ENCODE assay signal across 8 mouse cellular contexts in genomic region chr7:31085171-31085570, GRCm38 (mm10). TPM values are rescaled to one million over a fixed set of nuclear protein-coding genes. Genes with fewer than 3 reads are reported as not detected.
DNase-seq lines count a peak whose midpoint lies in the region; ATAC-seq lines count a peak whose summit lies in the region.

No protein-coding gene starts in this region.

- H3K9me3 ChIP-seq in limb, embryonic 13.5 days: no peaks in the 10 kb centered on the region

- peak overlapping the region; percentile 53; the same call in 1 of the 2 replicates for H3K27ac ChIP-seq in limb, embryonic 13.5 days

- ATAC-seq in limb, embryonic 13.5 days (ENCODE audit: low FRiP score, low read depth): no peak
- no peak for ATAC-seq in activated CD4-positive, CD25-positive, alpha-beta regulatory T cell, adult 4 months

- no peaks in the 10 kb centered on the region for H3K27me3 ChIP-seq in limb, embryonic 13.5 days

- no peak overlapping the region for H3K4me3 ChIP-seq in limb, embryonic 13.5 days

- H3K4me1 ChIP-seq in limb, embryonic 13.5 days: peaks cover 19% of the 10 kb centered on the region

- peak; percentile 56 for DNase-seq in adrenal gland, adult 2 months
- no peak for DNase-seq in adrenal gland, adult 18-20 months (ENCODE audit: low spot score in 2 of 2)
- peak; percentile 49 to 59 for DNase-seq in layer of hippocampus, adult 8-10 months (ENCODE audit: low spot score in 2 of 2)
- no peak for DNase-seq in layer of hippocampus, postnatal 25 days (ENCODE audit: extremely low spot score in 1 of 2, low spot score in 1 of 2)
- peak; percentile 70 for DNase-seq in heart, adult 8-10 months (ENCODE audit: low spot score)
- no peak for DNase-seq in ovary, postnatal 14 days (ENCODE audit: low spot score)

- 55% methylated on average over 3 of the region's 3 CpGs for WGBS in limb, embryonic 13.5 days

- no peak overlapping the region for H3K4me2 ChIP-seq in limb, embryonic 13.5 days (replicated peaks)

- H3K9ac ChIP-seq in limb, embryonic 13.5 days: no peak overlapping the region

- H3K36me3 ChIP-seq in limb, embryonic 13.5 days: no peaks in the 10 kb centered on the region

RNA-seq across cellular contexts. Expression of gene Fxyd3, which starts 8.7 kb away (rescaled TPM):
- total RNA-seq in adrenal gland, adult 2 months (2021): 1 to 10 TPM; 1.3 to 3.4 TPM
- polyA plus RNA-seq in adrenal gland, adult 2 months (2012; rRNA removed): 0.04 and 0.73 TPM in 2 replicates
- 1 to 10 TPM; 1.4 to 4.4 TPM for total RNA-seq in adrenal gland, adult 18-20 months (2021)
- 1 to 10 TPM in 3 of 4 experiments, not detected in 1; 1.4 to 2.3 (median 1.6) TPM for total RNA-seq in layer of hippocampus, adult 8-10 months (2022)
- not detected for total RNA-seq in layer of hippocampus, postnatal 25 days (2021)
- 1 to 10 TPM in 2 of 4 experiments, under 1 TPM in 2; 0.71 to 4.8 (median 1.6) TPM for total RNA-seq in heart, adult 8-10 months (2022)
- polyA plus RNA-seq in limb, embryonic 13.5 days (2015; fragmentation: Nextera tagmentation; extraction: Ambion mirVana): 32.9 and 34.8 TPM in 2 replicates
- not detected for polyA plus RNA-seq in activated CD4-positive, CD25-positive, alpha-beta regulatory T cell, adult 4 months (2017; shearing (Covaris generic))

RNA-seq across cellular contexts. Expression of gene Lgi4, which starts 26.0 kb away (rescaled TPM):
- total RNA-seq in adrenal gland, adult 2 months (2021): 1 to 10 TPM; 2.2 to 6.5 TPM
- 3.3 and 6.2 TPM in 2 replicates for polyA plus RNA-seq in adrenal gland, adult 2 months (2012; rRNA removed)
- total RNA-seq in adrenal gland, adult 18-20 months (2021): 1 to 10 TPM; 3.0 to 8.1 TPM
- 10 to 100 TPM; 38.3 to 64.2 (median 55.9) TPM for total RNA-seq in layer of hippocampus, adult 8-10 months (2022)
- total RNA-seq in layer of hippocampus, postnatal 25 days (2021): 10 to 100 TPM; 31.9 to 36.1 TPM
- total RNA-seq in heart, adult 8-10 months (2022): 1 to 10 TPM; 2.6 to 3.8 (median 3.4) TPM
- 0.59 and 0.67 TPM in 2 replicates for polyA plus RNA-seq in limb, embryonic 13.5 days (2015; fragmentation: Nextera tagmentation; extraction: Ambion mirVana)
- polyA plus RNA-seq in activated CD4-positive, CD25-positive, alpha-beta regulatory T cell, adult 4 months (2017; shearing (Covaris generic)): under 1 TPM in 1 of 2 experiments, not detected in 1; 0.19 TPM

RNA-seq across cellular contexts. Expression of gene Fxyd1, which starts 28.2 kb away (rescaled TPM):
- total RNA-seq in adrenal gland, adult 2 months (2021): 100 to 1,000 TPM; 307 to 317 TPM
- polyA plus RNA-seq in adrenal gland, adult 2 months (2012; rRNA removed): 480 and 501 TPM in 2 replicates
- 100 to 1,000 TPM; 193 to 280 TPM for total RNA-seq in adrenal gland, adult 18-20 months (2021)
- 100 to 1,000 TPM in 2 of 4 experiments, 10 to 100 TPM in 2; 80.5 to 263 (median 172) TPM for total RNA-seq in layer of hippocampus, adult 8-10 months (2022)
- 100 to 1,000 TPM; 103 to 113 TPM for total RNA-seq in layer of hippocampus, postnatal 25 days (2021)
- 1,000 to 10,000 TPM in 2 of 4 experiments, 100 to 1,000 TPM in 2; 843 to 1,156 (median 1,037) TPM for total RNA-seq in heart, adult 8-10 months (2022)
- polyA plus RNA-seq in limb, embryonic 13.5 days (2015; fragmentation: Nextera tagmentation; extraction: Ambion mirVana): 61.7 and 71.2 TPM in 2 replicates
- polyA plus RNA-seq in activated CD4-positive, CD25-positive, alpha-beta regulatory T cell, adult 4 months (2017; shearing (Covaris generic)): not detected

RNA-seq across cellular contexts. Expression of gene Hpn, which starts 29.9 kb away (rescaled TPM):
- 1 to 10 TPM; 1.3 to 2.6 TPM for total RNA-seq in adrenal gland, adult 2 months (2021)
- 1.2 and 2.4 TPM in 2 replicates for polyA plus RNA-seq in adrenal gland, adult 2 months (2012; rRNA removed)
- 1 to 10 TPM; 1.2 to 1.4 TPM for total RNA-seq in adrenal gland, adult 18-20 months (2021)
- 1 to 10 TPM; 4.8 to 9.5 (median 5.4) TPM for total RNA-seq in layer of hippocampus, adult 8-10 months (2022)
- 1 to 10 TPM; 2.3 to 4.2 TPM for total RNA-seq in layer of hippocampus, postnatal 25 days (2021)
- total RNA-seq in heart, adult 8-10 months (2022): 1 to 10 TPM; 2.2 to 3.7 (median 2.6) TPM
- polyA plus RNA-seq in limb, embryonic 13.5 days (2015; fragmentation: Nextera tagmentation; extraction: Ambion mirVana): 3.0 and 3.2 TPM in 2 replicates
- polyA plus RNA-seq in activated CD4-positive, CD25-positive, alpha-beta regulatory T cell, adult 4 months (2017; shearing (Covaris generic)): 1 to 10 TPM; 4.3 to 5.6 TPM

RNA-seq across cellular contexts. Expression of gene Fxyd7, which starts 33.9 kb away (rescaled TPM):
- total RNA-seq in adrenal gland, adult 2 months (2021): 1 to 10 TPM; 1.3 to 1.4 TPM
- 4.4 and 9.9 TPM in 2 replicates for polyA plus RNA-seq in adrenal gland, adult 2 months (2012; rRNA removed)
- total RNA-seq in adrenal gland, adult 18-20 months (2021): 1 to 10 TPM; 1.9 to 2.3 TPM
- 100 to 1,000 TPM; 103 to 116 (median 108) TPM for total RNA-seq in layer of hippocampus, adult 8-10 months (2022)
- total RNA-seq in layer of hippocampus, postnatal 25 days (2021): 100 to 1,000 TPM; 151 to 157 TPM
- 1 to 10 TPM in 2 of 4 experiments, under 1 TPM in 2; 0.49 to 1.5 (median 1.1) TPM for total RNA-seq in heart, adult 8-10 months (2022)
- polyA plus RNA-seq in limb, embryonic 13.5 days (2015; fragmentation: Nextera tagmentation; extraction: Ambion mirVana): 20.0 and 21.3 TPM in 2 replicates
- polyA plus RNA-seq in activated CD4-positive, CD25-positive, alpha-beta regulatory T cell, adult 4 months (2017; shearing (Covaris generic)): not detected

Comparison
In these comparisons a context has a peak if more than half of its experiments do, and no peak if none do; other contexts are left out.
1. DNase-seq: peak in adrenal gland, adult 2 months (single experiment), layer of hippocampus, adult 8-10 months (2 of 2) and heart, adult 8-10 months (single experiment); none in adrenal gland, adult 18-20 months (0 of 2), layer of hippocampus, postnatal 25 days (0 of 2) and ovary, postnatal 14 days (single experiment).